Mouse (Mus musculus): ENCODE measurements around the gene Dmbt1.
"Not testable (repeated sequence)": the region's sequence is repeated elsewhere in the genome, so short reads cannot be mapped to it uniquely, and the experiment has no call there.

Gene Dmbt1

DNA sequence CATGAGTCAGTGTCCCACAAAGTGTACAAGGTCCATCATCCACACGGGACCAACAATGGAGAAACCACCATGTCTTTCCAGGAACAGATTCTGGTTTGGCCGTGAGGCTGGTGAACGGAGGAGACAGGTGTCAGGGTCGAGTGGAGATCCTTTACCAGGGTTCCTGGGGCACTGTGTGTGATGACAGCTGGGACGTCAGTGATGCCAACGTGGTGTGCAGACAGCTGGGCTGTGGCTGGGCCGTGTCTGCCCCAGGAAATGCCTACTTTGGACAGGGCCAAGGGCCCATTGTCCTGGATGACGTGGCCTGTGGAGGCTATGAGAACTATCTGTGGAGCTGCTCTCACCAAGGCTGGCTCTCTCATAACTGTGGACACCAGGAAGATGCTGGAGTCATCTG is 18.0 kb downstream of the Dmbt1 start:
- DNase-seq (ENCODE audit: low read depth, low spot score): not testable (repeated sequence)

DNA sequence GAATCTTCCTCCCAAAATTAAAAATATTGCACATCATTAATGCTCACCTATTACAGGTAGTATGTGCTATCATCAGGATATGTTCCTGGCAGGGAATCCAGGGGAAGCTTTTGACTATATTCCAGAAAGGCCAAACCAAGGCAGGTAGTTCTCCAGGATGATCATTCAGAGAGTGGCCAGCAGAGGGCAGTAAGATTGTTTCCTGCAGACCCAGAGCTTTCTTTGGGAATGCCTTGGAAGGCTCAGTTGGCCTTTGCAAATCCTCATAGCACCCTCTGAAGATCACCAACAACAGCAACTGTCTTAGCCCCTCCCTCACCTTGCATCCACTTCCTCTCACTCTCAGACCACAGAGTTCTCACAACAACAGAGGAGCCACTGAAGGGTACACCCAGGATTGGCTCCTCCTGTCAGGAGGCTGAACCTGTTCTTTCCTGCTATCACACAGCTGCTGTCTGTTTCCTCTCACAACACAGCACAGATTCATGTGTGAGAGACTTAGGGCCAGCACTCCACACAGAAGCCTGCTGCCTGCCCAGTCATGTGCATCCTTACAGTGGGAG is 23.0 kb downstream of the Dmbt1 start:
- DNase-seq (ENCODE audit: low read depth, low spot score): no peak

DNA sequence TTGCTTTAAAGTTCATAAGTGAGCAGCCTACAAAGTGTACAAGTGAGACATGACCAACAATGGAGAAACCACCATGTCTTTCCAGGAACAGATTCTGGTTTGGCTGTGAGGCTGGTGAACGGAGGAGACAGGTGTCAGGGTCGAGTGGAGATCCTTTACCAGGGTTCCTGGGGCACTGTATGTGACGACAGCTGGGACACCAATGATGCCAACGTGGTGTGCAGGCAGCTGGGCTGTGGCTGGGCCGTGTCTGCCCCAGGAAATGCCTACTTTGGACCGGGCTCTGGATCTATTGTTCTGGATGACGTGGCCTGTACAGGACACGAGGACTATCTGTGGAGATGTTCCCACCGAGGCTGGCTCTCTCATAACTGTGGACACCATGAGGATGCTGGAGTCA is 26.1 kb downstream of the Dmbt1 start:
- not testable (repeated sequence) for DNase-seq (ENCODE audit: low read depth, low spot score)

DNA sequence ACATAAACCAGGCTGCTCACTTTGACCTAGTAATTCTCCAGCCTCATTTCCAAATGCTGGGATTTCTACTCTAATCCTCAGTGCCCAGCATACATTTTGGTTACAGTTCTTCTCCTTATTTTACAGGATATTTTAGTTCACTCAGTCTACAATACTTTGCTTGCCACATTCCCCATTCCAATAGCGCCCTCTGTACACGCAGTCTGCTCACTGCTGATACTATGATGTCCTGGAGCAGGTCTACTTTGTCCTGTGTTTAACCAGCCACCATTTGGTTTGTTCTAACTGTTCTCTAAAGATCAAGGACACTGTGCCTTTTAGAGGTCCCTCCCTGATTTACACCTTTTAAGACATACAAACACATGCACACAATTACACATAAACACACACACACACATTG is 28.0 kb downstream of the Dmbt1 start:
- DNase-seq (ENCODE audit: low read depth, low spot score): not testable (repeated sequence)

DNA sequence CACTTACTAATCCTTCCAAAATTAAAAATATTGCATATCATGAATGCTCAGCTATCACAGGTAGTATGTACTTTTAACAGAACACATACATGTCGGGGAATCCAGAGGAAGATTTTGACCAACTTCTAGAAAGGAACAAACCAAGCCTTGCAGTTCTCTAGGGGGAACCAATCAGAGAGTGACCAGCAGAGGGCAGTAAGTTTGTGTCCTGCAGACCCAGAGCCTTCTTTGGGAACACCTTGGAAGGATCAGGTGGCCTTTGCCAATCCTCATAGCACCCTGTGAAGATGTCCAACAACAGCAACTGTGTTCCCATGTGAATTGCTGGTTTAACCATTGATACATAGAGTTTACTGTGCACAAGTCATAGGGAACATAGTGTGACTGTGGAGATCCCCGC is 30.7 kb downstream of the Dmbt1 start:
- no peak for DNase-seq (ENCODE audit: low read depth, low spot score)

DNA sequence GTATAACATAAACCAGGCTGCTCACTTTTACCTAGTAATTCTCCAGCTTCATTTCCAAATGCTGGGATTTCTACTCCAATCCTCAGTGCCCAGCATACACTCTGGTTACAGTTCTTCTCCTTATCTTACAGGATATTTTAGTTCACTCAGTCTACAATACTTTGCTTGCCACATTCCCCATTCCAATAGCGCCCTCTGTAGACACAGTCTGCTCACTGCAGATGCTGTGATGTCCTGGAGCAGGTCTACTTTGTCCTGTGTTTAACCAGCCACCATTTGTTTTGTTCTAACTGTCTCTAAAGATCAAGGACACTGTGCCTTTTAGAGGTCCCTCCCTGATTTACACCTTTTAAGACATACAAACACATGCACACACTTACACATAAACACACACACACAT is 36.3 kb downstream of the Dmbt1 start:
- not testable (repeated sequence) for DNase-seq (ENCODE audit: low read depth, low spot score)

DNA sequence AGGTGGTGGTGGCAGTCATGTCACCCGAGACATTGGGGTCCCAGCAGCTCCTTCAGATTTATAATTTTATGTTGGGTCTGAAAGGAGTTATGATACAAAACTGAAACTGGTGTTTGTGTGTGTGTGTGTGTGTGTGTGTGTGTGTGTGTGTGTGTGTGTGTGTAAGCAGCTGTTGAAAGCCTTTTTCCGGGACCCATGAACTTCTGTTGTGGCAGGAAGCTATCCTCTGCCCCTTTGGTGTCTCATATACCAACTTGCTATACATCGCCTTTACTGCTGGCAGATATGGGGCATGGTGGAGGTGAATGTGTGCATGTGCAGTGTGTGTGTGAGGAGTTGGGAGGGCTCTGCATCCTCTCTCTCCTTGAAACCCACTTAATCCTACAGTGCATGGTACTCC is 41.6 kb downstream of the Dmbt1 start:
- not testable (repeated sequence) for DNase-seq (ENCODE audit: low read depth, low spot score)

DNA sequence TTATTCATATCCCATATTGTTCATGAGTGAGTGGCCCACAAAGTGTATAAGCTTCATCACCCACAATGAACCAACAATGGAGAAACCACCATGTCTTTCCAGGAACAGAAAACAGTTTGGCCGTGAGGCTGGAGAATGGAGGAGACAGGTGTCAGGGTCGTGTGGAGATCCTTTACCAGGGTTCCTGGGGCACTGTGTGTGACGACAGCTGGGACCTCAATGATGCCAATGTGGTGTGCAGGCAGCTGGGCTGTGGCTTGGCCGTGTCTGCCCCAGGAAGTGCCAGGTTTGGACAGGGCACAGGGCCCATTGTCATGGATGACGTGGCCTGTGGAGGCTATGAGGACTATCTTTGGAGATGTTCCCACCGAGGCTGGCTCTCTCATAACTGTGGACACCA is 42.2 kb downstream of the Dmbt1 start:
- DNase-seq (ENCODE audit: low read depth, low spot score): not testable (repeated sequence)

DNA sequence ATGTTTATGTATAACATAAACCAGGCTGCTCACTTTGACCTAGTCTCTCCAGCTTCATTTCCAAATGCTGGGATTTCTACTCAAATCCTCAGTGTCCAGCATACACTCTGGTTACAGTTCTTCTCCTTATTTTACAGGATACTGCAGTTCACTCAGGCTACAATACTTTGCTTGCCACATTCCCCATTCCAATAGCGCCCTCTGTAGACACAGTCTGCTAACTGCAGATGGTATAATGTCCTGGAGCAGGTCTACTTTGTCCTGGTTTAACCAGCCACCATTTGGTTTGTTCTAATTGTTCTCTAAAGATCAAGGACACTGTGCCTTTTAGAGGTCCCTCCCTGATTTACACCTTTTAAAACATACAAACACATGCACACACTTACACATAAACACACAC is 44.1 kb downstream of the Dmbt1 start:
- DNase-seq (ENCODE audit: low read depth, low spot score): no peak

DNA sequence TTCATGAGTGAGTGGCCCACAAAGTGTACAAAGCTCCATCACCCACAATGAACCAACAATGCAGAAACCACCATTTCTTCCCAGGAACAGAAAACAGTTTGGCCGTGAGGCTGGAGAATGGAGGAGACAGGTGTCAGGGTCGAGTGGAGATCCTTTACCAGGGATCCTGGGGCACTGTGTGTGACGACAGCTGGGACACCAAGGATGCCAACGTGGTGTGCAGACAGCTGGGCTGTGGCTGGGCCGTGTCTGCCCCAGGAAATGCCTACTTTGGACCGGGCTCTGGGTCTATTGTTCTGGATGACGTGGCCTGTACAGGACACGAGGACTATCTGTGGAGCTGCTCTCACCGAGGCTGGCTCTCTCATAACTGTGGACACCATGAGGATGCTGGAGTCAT is 50.5 kb downstream of the Dmbt1 start:
- not testable (repeated sequence) for DNase-seq (ENCODE audit: low read depth, low spot score)

DNA sequence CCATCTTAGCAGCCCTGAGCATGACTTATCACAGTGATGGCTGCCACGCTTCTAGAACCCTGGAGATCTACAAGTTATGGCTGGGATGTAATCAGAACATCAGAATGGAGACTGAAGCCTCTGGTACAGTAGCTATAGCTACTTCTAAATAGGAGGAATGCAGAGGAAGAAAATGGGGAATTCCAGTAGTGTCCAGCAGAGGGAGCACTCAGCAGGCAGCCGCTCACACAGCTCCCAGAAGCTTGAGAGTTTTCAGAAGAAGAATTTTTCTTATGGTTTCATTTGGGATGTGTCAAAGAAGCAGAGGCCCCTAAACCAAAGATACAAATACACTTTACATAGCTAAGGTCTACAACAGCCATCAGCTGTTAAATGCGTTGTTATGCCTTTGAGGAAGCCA is 80.6 kb downstream of the Dmbt1 start:
- no peak for DNase-seq (ENCODE audit: low read depth, low spot score)

DNA sequence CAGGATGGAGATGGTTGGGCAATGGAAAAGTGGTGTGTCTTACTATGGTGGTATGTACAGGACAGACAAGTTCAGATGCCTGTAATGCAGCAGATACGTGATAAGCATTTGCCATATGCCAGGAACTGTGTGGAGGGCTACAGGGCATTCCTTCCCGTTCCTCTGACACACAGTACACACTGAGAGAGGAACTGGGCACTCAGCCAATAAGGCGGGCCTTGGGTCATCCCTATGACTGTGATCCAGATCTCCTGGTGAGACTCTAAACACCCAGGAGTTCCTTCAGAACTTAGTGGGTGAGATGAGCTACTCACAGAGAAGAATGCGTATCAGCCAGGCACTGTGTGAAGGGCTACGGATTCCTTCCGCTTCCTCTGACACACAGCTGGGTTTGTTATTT is 81.8 kb downstream of the Dmbt1 start:
- DNase-seq (ENCODE audit: low read depth, low spot score): no peak

DNA sequence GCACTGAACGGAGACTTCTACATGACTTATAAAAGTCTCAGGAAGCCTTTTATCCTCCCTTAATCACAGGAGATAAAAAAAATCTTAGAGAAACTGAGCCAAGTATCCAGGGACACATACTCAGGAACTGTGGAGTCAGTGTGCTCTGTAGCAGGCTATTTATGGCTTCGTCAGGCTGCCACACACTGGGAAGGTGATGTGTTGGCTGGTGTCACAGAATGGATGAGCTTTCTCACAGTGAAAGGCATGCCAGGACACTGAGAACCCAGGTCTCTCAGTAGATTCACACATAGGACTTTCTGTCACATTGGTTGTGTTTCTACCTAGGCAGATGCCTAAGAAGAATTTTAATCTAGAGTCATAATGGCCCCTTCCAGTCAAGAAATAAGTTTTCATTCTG is 82.6 kb downstream of the Dmbt1 start:
- DNase-seq (ENCODE audit: low read depth, low spot score): no peak

DNA sequence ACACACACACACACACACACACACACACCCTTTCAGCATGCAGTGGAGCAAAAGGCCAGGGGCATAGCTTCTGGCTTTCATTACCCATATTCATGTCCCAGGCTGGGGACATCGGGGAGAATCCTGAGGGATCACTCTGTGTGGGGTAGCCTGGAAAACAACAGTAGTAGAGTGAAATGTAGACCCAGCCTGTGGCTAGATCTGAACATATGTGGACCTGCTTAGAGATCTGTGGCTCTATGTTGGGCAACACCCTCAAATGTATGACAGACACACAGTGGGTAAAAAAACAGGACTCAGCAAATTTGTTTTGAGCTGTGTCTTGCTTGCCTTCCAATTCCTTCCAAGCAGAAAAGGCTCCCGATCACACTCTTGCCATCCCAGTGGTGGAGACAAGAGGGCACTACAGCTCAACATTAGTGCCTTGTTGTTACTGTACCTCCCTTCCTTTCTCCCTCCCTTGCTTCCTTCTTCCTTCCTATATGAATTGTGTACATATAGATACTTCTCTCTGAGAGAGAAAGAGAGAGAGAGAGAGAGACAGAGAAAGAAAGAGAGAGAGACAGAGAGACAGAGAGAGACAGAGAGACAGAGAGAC is 90.5 kb downstream of the Dmbt1 start:
- no peak for DNase-seq (ENCODE audit: low read depth, low spot score)

DNA sequence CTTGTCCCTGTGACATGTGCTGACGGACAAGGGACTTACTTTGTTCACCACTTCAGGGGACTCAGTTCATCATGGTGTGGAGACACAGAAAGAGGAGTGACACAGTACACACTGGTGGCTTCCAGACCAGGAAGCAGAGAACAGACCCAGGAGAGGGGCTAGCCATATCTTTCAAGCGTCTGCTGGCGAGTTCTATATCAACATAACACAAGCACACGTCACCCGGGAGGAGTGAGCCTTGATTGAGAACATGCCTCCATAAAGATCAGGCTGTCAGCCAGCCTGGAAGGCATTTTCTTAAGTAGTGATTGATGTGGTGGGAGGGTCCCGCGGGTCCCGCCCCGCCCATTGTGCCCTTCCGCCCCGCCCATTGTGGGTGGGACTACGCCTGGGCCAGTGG is 98.2 kb downstream of the Dmbt1 start:
- no peak for DNase-seq (ENCODE audit: low read depth, low spot score)

DNA sequence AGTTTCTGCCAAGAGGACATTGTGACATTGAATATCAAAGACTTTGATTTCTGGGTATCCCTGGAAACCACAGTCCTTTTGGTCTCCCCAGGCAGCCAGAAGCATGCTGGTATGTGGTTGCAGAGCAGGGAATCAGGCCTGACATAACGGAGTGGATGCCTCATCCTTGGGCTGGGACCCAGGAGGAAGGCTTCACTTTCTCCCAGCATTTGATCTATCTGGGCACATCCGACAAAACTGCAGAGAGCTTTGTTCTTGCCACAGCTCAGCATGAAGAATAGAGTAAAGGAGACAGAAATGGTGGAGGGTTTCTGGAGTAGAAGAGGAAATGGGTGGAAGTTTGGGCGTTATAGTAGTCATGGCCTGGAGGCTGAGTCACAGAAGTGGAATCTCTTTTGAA is 101.3 kb downstream of the Dmbt1 start:
- no peak for DNase-seq (ENCODE audit: low read depth, low spot score)

DNA sequence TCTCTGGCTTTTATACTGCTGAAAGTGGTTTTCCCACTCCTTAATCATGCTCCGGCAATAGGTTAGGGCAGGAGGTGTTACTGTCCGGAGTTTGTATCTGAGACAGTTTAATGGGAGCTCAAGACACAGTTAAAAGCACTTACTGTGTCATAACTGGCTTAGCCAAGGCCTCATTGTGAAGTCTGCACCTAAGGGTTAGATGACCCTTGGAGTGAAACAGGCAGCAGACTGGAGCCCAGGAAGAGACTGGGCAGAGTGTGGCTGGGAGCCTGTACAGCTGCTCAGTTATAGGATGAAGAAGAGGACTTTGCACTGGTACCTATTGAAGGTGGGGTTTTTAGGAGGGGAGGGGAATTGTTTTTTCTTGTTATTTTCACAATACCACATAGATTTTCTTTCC is 114.4 kb downstream of the Dmbt1 start, which contains the start of gene 4933402N03Rik:
Gene 4933402N03Rik (minus strand): TSS at position 101 of the 400 bp plus-strand sequence.
- no peak for DNase-seq (ENCODE audit: low read depth, low spot score)

DNA sequence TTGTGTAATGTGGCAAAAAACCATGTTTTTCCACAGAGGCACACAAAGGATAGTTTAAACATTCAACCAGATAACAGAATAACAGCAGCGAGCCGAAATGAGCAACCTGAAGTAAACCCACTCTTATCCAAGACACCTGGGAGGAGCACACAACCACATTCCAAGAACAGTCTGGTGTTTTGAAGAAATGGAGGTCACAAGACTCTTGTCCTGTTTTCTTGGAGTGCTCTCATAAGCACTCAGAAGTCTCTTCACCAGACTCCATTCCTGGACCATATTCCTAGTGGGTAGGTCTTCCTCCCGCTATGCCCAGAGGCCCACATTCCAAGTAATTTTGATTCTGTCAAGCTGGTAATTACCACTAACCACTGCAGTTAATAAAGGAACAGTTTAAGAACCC is 118.3 kb downstream of the Dmbt1 start:
- DNase-seq (ENCODE audit: low read depth, low spot score): no peak

DNA sequence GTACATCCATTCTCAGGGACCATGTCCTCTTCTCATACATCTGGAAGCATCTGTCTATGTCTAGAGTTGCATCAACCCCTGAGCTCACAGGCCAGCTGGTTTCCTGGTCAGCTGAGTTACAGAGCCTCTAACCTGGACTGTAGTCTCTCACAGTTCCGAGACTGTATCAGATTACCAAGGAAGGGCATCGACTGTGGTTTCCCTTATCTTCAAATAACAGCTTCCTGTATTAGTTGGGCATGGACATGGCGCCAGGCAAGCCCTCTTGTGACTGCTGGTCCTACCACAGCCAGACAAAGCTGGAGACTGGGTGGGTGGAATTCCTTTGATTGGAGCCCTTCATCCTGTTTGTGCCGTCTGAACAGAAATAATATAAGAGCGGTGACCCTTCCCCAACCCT is 121.2 kb downstream of the Dmbt1 start:
- no peak for DNase-seq (ENCODE audit: low read depth, low spot score)

DNA sequence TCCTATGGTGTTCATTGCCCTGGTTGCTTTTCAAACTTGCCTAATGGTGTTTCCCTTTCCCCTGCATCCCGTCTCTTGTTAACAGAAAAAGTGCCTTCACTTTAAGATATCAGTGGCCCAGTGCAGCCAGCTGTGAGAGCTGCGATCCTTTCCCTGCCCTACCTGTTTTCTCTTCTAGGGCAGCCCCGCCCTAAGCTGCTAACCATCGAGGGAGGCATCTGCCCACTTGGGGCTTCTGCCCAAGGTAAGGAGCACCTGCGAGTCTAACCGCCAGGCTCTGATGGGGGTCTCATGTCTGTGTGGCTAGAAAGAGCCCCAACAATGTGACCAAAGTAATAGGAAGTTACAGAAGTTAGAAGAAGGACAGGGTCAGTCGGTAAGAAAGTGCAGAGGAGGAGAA is 130.4 kb downstream of the Dmbt1 start:
- DNase-seq (ENCODE audit: low read depth, low spot score): no peak

DNA sequence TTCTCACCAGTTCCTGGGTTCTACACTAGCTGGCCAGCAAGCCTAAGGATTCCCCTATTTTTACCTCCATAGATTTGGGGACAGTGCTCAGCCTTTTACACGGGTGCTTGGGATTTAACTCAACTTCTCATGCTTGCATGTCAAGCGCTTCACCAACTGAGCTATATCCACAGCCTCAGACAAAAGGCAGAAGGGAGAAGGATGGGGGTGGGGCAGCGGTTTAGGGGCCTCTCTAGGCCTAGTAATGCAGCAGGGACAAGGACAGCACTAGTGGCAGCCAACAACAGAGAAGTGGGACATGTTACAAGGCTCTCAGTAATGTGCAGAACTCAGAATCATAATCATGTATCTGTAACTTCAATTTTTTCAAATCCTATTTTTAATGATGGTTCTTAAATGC is 135.9 kb downstream of the Dmbt1 start:
- no peak for DNase-seq (ENCODE audit: low read depth, low spot score)

DNA sequence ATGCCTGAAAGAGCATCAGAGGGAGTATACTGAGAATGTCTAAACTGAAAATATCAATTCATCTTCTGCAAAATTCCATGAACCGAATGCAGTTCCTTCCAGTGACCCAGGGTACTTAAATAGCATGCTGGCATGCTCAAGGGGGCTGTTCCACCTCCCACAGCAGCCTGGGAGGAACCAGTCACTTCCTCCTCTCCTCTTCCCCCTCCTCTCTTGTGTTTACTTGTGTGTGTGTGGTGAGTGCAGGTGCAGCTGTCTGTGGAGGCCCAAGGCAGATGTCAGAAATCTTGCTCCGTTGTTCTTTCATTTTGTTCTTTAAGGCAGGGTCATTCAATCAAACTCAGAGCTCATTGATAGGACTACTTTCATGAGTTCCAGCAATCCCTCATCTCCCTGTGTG is 137.2 kb downstream of the Dmbt1 start:
- no peak for DNase-seq (ENCODE audit: low read depth, low spot score)
